ENCODE assay signal across 8 mouse cellular contexts in genomic region chrX:20687519-20688067, GRCm38 (mm10). TPM values are rescaled to one million over a fixed set of nuclear protein-coding genes. Genes with fewer than 3 reads are reported as not detected.
DNase-seq lines count a peak whose midpoint lies in the region; ATAC-seq lines count a peak whose summit lies in the region.

Gene Cdk16, plus strand, starts transcription at chrX:20687954.

- H3K36me3 ChIP-seq in hindbrain, embryonic 10.5 days, result peaks cover 27% of the 10 kb centered on the region

- H3K27ac ChIP-seq in hindbrain, embryonic 10.5 days, result peak within 1 kb of the TSS; percentile 95

- H3K9me3 ChIP-seq in hindbrain, embryonic 10.5 days, result 0 out of 2 replicates have a peak, but pooled peaks cover 2% of the 10 kb centered on the region

- 17% methylated on average over 16 of the region's 16 CpGs for WGBS in hindbrain, embryonic 10.5 days

- peaks cover 14% of the 10 kb centered on the region for H3K4me1 ChIP-seq in hindbrain, embryonic 10.5 days (replicated peaks)

- H3K4me3 ChIP-seq in hindbrain, embryonic 10.5 days, result peak within 1 kb of the TSS; percentile 66

- peak; percentile 92 for DNase-seq in Muller cell, postnatal 12 days (ENCODE audit: inconsistent ontology term)
- DNase-seq in cerebellum, adult 9-10 months, result peak; percentile 94
- DNase-seq in hindbrain, embryonic 10.5 days (ENCODE audit: low spot score), result peak; percentile 81
- DNase-seq in layer of hippocampus, postnatal 25 days (ENCODE audit: extremely low spot score in 1 of 2, low spot score in 1 of 2), result peak; percentile 43 to 44
- DNase-seq in lung, postnatal 25 days (ENCODE audit: low spot score), result peak; percentile 95
- DNase-seq in retina, embryonic 14.5 days (ENCODE audit: low spot score), result peak; percentile 85
- DNase-seq in thymus, postnatal 4 days, result peak; percentile 78

- peak; percentile 91 for ATAC-seq in frontal cortex, adult (ENCODE audit: low TSS enrichment)

- no peaks in the 10 kb centered on the region for H3K27me3 ChIP-seq in hindbrain, embryonic 10.5 days (ENCODE audit: insufficient read depth, poor library complexity, severe bottlenecking)

RNA-seq across cellular contexts. Expression of gene Cdk16, which starts in this region (rescaled TPM):
- polyA plus RNA-seq in hindbrain, embryonic 10.5 days (2016; fragmentation: Nextera tagmentation; extraction: Ambion mirVana), result 125 and 144 TPM in 2 replicates
- 100 to 1,000 TPM; 251 to 255 TPM for total RNA-seq in layer of hippocampus, postnatal 25 days (2021)

Comparison
In these comparisons a context has a peak if more than half of its experiments do, and no peak if none do; other contexts are left out.
1. Peak in every context shown above with its lines: DNase-seq, ATAC-seq, H3K4me3 ChIP-seq and H3K27ac ChIP-seq.
2. DNase-seq: peak in every context shown above with its lines; median percentile 95 in lung, postnatal 25 days; 94 in cerebellum, adult 9-10 months; 92 in Muller cell, postnatal 12 days; 85 in retina, embryonic 14.5 days; 81 in hindbrain, embryonic 10.5 days; 78 in thymus, postnatal 4 days; 44 in layer of hippocampus, postnatal 25 days.